Mouse (Mus musculus): ENCODE results near the gene Gm20671.
A peak's percentile ranks its signal among the peaks of the same experiment; 100 is the strongest.
"Not testable (repeated sequence)": the region's sequence is repeated elsewhere in the genome, so short reads cannot be mapped to it uniquely, and the experiment has no call there.

The Gm20671 gene

GRCm38 (mm10) chr5:32827009-32827408, at the start of gene Gm20671:
Gm20671 (minus strand) TSS chr5:32827109.
- DNase-seq (ENCODE audit: low read depth, low spot score), result no peak

DNA sequence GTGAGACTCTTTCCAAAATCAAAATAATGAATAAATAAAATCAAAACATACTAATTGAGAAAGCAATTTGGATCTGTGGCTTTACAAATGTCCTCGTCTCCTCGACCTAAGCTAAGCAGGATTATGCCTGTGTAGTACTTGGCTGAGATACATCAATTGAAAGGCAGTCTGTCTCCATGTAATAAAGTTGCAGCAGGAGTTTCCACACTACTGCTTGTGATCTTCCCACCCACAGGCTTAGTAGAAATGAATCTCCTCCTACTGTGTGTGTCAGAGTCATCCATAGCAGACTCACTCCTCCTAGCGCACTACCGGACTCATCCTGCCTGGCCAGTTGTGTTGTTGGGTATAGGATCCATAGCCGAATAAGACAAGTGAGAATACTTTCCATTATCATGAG, 45.4 kb upstream of the Gm20671 start:
- DNase-seq (ENCODE audit: low read depth, low spot score), result no peak

- DNase-seq (ENCODE audit: low read depth, low spot score), result no peak
Observed at GRCm38 (mm10) chr5:32869389-32870024, 42.6 kb upstream of the Gm20671 start.

- DNase-seq (ENCODE audit: low read depth, low spot score), result peak; percentile 84
Observed at GRCm38 (mm10) chr5:32863253-32864228, 36.6 kb upstream of the Gm20671 start, which contains the start of gene Depdc5. Depdc5 (plus strand) TSS chr5:32863701.

- no peak for DNase-seq (ENCODE audit: low read depth, low spot score)
Observed at GRCm38 (mm10) chr5:32862469-32863132, 35.7 kb upstream of the Gm20671 start.

DNA sequence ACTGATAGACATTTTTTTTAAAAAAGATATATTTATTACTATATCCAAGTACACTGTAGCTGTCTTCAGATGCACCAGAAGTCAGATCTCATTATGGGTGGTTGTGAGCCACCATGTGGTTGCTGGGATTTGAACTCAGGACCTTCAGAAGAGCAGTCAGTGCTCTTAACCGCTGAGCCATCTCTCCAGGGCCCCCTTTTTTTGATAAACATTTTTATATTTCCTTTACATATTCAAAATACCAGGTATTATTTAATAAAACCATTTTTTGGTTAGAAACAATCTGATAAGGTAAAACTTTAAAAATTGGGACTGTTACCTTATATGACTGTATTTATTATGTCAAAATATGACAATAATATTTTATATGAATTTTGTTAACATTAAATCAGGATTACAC, 34.2 kb upstream of the Gm20671 start:
- DNase-seq (ENCODE audit: low read depth, low spot score), result no peak

- no peak for DNase-seq (ENCODE audit: low read depth, low spot score)
Observed at GRCm38 (mm10) chr5:32857781-32858220, 30.9 kb upstream of the Gm20671 start.

GRCm38 (mm10) chr5:32855274-32855673, 28.4 kb upstream of the Gm20671 start:
- not testable (repeated sequence) for DNase-seq (ENCODE audit: low read depth, low spot score)

- DNase-seq (ENCODE audit: low read depth, low spot score), result no peak
Observed at GRCm38 (mm10) chr5:32854818-32855217, 27.9 kb upstream of the Gm20671 start.

DNA sequence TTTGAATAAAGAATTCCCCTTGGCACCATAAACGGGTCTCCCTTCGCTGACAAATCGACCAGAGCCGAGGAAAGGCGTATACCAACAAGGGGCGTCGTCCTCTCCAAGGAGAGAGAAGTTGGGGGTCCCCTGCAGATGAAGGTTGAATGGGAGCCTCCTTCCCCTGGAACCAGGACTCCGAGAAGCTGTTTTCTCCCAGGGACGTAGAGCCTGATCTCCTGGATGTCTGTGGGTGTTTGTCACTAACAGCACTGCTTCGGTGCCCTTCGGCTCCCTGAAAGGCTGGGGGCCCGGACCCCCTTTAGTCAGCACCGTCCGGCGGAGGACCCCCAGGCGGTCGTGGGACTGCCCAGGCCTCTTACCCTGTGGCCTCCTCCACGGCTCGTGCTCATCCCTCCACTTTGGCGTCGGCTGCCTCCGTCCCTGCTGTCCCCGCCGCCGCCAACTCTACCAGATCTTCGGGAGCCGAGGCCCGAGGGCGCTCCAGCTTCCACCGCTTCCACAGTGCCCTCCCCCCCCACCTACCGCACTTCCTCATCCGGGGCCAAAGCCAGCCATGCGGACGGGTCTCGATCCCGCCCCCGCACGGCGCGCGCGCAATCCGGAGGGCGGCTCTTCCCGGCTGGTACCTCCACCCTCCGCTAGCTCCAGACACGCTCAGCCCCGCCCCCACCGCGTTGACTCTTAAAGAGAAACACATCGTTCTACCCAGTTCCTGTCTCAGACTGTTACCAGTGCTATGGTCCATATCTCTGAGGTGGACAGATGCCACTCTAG, 27.0 kb upstream of the Gm20671 start, which contains the start of gene Prr14l:
Prr14l (minus strand) TSS at position 526 of the 777 bp plus-strand sequence.
- DNase-seq (ENCODE audit: low read depth, low spot score), result peak; percentile 96

DNA sequence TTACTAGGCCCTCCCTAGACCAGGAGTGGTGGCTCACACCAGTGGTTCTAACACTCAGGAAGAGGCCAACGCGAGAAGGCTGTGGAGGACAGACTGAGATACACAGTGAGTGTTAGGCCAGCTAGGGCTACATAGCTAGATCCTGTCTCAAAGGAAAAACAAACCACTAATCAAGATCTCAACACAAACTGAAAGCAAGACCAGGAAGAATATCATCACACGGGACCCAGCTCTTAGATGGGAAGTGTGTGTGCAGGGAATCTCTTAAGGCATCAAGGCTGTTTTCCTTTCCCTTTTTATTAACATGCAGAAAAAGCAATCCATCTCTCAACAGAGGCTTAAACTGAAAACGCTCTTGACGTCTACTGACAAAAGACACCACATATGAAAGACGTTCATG, 25.1 kb upstream of the Gm20671 start:
- DNase-seq (ENCODE audit: low read depth, low spot score), result no peak

- DNase-seq (ENCODE audit: low read depth, low spot score), result not testable (repeated sequence)
Observed at GRCm38 (mm10) chr5:32849580-32849979, 22.7 kb upstream of the Gm20671 start.

DNA sequence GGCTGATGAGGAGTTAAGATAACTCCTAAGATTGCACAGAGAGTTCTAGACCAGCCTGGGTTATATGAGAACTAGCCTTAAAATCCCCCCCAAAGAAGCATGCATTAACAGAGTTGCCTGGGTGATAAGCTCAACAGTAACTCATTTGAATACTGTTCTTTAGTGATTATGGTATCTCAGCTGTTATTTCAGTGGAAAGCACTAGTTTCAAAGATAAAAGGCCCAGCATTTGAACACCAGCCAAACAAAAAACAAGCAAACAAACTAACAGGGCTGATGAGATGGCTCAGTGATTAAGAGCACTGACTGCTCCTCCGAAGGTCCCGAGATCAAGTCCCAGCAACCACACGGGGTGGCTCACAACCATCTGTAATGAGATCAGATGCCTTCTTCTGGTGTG, 22.3 kb upstream of the Gm20671 start:
- no peak for DNase-seq (ENCODE audit: low read depth, low spot score)

GRCm38 (mm10) chr5:32840029-32840428, 13.1 kb upstream of the Gm20671 start:
- no peak for DNase-seq (ENCODE audit: low read depth, low spot score)

GRCm38 (mm10) chr5:32836976-32837375, 10.1 kb upstream of the Gm20671 start:
- no peak for DNase-seq (ENCODE audit: low read depth, low spot score)

- no peak for DNase-seq (ENCODE audit: low read depth, low spot score)
Observed at GRCm38 (mm10) chr5:32834497-32834896, 7.6 kb upstream of the Gm20671 start.

GRCm38 (mm10) chr5:32830054-32830453, 3.1 kb upstream of the Gm20671 start:
- no peak for DNase-seq (ENCODE audit: low read depth, low spot score)

GRCm38 (mm10) chr5:32828766-32829165, 1.9 kb upstream of the Gm20671 start:
- not testable (repeated sequence) for DNase-seq (ENCODE audit: low read depth, low spot score)

DNA sequence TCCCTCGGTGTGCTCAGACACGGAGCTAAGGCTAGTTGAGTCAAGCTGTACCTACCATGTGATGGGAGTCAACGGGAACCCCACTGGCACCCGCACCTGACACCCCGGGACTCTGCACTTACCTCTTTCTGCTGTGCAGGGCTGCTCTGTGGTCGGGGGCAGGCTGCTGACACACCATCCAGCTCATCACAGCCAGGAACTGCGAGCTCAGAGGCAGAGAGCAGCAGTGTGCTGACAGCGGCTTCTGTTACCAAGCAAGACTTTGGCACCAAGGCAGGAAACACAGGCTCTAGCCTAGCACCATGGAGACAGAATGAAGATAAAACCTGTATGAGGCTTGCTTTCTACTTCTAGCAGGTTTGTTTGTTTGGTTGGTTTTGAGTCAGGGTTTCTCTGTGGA, 6.4 kb downstream of the Gm20671 start:
- no peak for DNase-seq (ENCODE audit: low read depth, low spot score)

GRCm38 (mm10) chr5:32815396-32815795, 11.5 kb downstream of the Gm20671 start:
- DNase-seq (ENCODE audit: low read depth, low spot score), result no peak

- not testable (repeated sequence) for DNase-seq (ENCODE audit: low read depth, low spot score)
Observed at GRCm38 (mm10) chr5:32786454-32786853, 40.5 kb downstream of the Gm20671 start.

Data from retina, postnatal 7 days (tissue).